Mouse (Mus musculus): ENCODE results near the gene Spg7. TPM values are rescaled to one million over a fixed set of nuclear protein-coding genes. Genes with fewer than 3 reads are reported as not detected.
"Not testable (repeated sequence)": the region's sequence is repeated elsewhere in the genome, so short reads cannot be mapped to it uniquely, and the experiment has no call there.

Gene Spg7
- total RNA-seq, 2 experiments from 2014 or later = 75.5 to 76.9 TPM

- DNase-seq = no peak
- intact Hi-C loops (cut with DNase I) = loop anchor here (2.0 to 5.0 kb wide), 2 partner anchors 61 to 62 kb away; partner anchors contain the start of gene Rpl13
Observed at GRCm38 (mm10) chr8:123040110-123040650, 22.6 kb upstream of the Spg7 start.

GRCm38 (mm10) chr8:123041008-123041773, 21.6 kb upstream of the Spg7 start:
- intact Hi-C loops (cut with DNase I) = loop anchor here (2.0 to 5.0 kb wide), 2 partner anchors 61 to 62 kb away; partner anchors contain the start of gene Rpl13
- peak; percentile 65 to 67 for DNase-seq

- intact Hi-C loops (cut with DNase I) = loop anchor here (2.0 to 5.0 kb wide), 4 partner anchors 23 to 135 kb away; partner anchors contain the start of gene Rpl13
- peak in 1 of 2 experiments; percentile 42 for DNase-seq
Observed at GRCm38 (mm10) chr8:123041774-123042105, 21.0 kb upstream of the Spg7 start.

- peak; percentile 99 for DNase-seq
- intact Hi-C loops (cut with DNase I) = loop anchor here (2.0 to 5.0 kb wide), 3 partner anchors 22 to 136 kb away; partner anchors contain the start of gene Rpl13
Observed at GRCm38 (mm10) chr8:123042158-123042973, 20.4 kb upstream of the Spg7 start, which contains the start of gene Ankrd11. Gene Ankrd11, minus strand, starts transcription at chr8:123042277.

GRCm38 (mm10) chr8:123042974-123043625, 19.6 kb upstream of the Spg7 start:
- intact Hi-C loops (cut with DNase I) = loop anchor here (2.0 to 5.0 kb wide), 3 partner anchors 22 to 136 kb away; partner anchors contain the start of gene Rpl13
- no peak for DNase-seq

- DNase-seq = no peak
- intact Hi-C loops (cut with DNase I) = loop anchor here (2.0 to 5.0 kb wide), 3 partner anchors 21 to 137 kb away; partner anchors contain the start of gene Rpl13
Observed at GRCm38 (mm10) chr8:123043941-123044340, 18.8 kb upstream of the Spg7 start.

GRCm38 (mm10) chr8:123044743-123045425, 17.9 kb upstream of the Spg7 start:
- intact Hi-C loops (cut with DNase I) = loop anchor here (5.0 kb wide), 1 partner anchor 57 kb away; the partner anchor contains the start of gene Rpl13
- DNase-seq = not testable (repeated sequence)

GRCm38 (mm10) chr8:123046706-123047105, 16.0 kb upstream of the Spg7 start:
- no peak for DNase-seq
- intact Hi-C loops (cut with DNase I) = no loop called here

- intact Hi-C loops (cut with DNase I) = no loop called here
- no peak for DNase-seq
Observed at GRCm38 (mm10) chr8:123047827-123048226, 14.9 kb upstream of the Spg7 start.

GRCm38 (mm10) chr8:123048402-123048801, 14.3 kb upstream of the Spg7 start:
- intact Hi-C loops (cut with DNase I) = no loop called here
- no peak for DNase-seq

- intact Hi-C loops (cut with DNase I) = no loop called here
- DNase-seq = no peak
Observed at GRCm38 (mm10) chr8:123051458-123051857, 11.3 kb upstream of the Spg7 start.

- no peak for DNase-seq
Observed at GRCm38 (mm10) chr8:123064072-123064471, 1.3 kb downstream of the Spg7 start.

GRCm38 (mm10) chr8:123064809-123065213, 2.1 kb downstream of the Spg7 start:
- peak in 1 of 2 experiments; percentile 31 for DNase-seq
- intact Hi-C loops (cut with DNase I) = loop anchor here (1.0 to 5.0 kb wide), 3 partner anchors 22 to 228 kb away; partner anchors contain the start of gene Ankrd11

More at GRCm38 (mm10) chr8:123064072-123064471, 1.3 kb downstream of the Spg7 start:
- intact Hi-C loops (cut with DNase I) = loop anchor here (2.0 kb wide), 1 partner anchor 21 kb away; the partner anchor contains the start of gene Ankrd11

- intact Hi-C loops (cut with DNase I) = loop anchor here (1.0 to 5.0 kb wide), 3 partner anchors 23 to 228 kb away; partner anchors contain the start of gene Ankrd11
- peak; percentile 98 for DNase-seq
Observed at GRCm38 (mm10) chr8:123065214-123066100, 2.7 kb downstream of the Spg7 start.

GRCm38 (mm10) chr8:123066101-123066683, 3.5 kb downstream of the Spg7 start:
- no peak for DNase-seq
- intact Hi-C loops (cut with DNase I) = loop anchor here (5.0 kb wide), 1 partner anchor 229 kb away; no protein-coding TSS in a partner anchor

GRCm38 (mm10) chr8:123071176-123071575, 8.4 kb downstream of the Spg7 start:
- DNase-seq = peak; percentile 54 to 55
- intact Hi-C loops (cut with DNase I) = no loop called here

GRCm38 (mm10) chr8:123077213-123077612, 14.5 kb downstream of the Spg7 start:
- intact Hi-C loops (cut with DNase I) = no loop called here
- DNase-seq = no peak

GRCm38 (mm10) chr8:123082993-123083392, 20.3 kb downstream of the Spg7 start:
- no peak for DNase-seq
- intact Hi-C loops (cut with DNase I) = no loop called here

Measured in heart, postnatal 14 days (tissue).